Mouse (Mus musculus): ENCODE data around the gene Fbxw10. TPM values are rescaled to one million over a fixed set of nuclear protein-coding genes. Genes with fewer than 3 reads are reported as not detected.

The Fbxw10 gene
- not detected in 2 replicates for total RNA-seq (2014; fragmentation: Nextera tagmentation)
- total RNA-seq (2017), result 0.17 and 0.55 TPM in 2 replicates
- polyA plus RNA-seq (2012), result not detected in 2 replicates

DNA sequence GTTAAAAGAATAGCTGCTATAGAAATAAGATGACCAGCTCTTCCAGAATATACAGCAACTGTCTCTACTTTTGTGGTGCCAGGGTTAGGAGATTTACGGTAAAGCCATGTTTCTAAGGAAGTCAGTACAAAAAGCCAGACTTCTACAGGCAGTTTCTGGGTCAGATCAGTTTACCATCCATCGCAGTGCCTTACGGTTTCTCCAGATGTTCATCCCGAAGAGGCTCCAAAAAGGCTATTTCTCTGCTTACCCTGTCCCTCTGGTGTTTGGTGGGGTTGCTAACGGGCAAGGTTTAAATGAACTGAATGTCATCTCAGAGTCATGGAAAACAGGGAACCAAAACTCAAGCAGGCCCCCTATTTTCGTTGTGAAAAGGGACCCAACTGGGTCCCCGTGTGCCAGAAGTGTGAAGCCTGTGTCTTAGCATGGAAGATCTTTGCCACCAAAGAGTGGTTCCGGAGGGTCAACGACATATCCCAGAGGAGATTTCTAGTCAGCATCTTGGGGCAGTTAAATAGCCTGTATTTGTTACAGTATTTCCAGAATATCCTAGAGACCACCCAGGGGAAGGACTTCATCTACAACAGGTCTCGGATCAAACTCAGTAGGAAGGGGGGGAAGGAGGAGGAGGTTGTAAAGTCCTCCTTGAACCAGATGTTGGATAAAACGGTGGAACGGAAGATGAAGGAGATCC lies at the start of gene Fbxw10:
Fbxw10 (plus strand) TSS at position 109 of the 694 bp plus-strand sequence.
- TF ChIP-seq GATA1 (IDR thresholded peaks at IDR 0.05; ENCODE audit: borderline replicate concordance, low read length) (no peak), CTCF (IDR thresholded peaks at IDR 0.05; ENCODE audit: low read depth, low read length) (no peak)
- Histone ChIP-seq H3K9me3 (replicated peaks) (no peaks in the 10 kb centered on the region), H3K4me3 (ENCODE audit: low read depth, low read length) (no peak within 1 kb of the TSS), H3K36me3 (replicated peaks) (no peaks in the 10 kb centered on the region), H3K4me1 (ENCODE audit: insufficient read depth, low read depth, low read length) (no peaks in the 10 kb centered on the region), H3K27me3 (ENCODE audit: insufficient read depth, low read length) (peaks cover 26% of the 10 kb centered on the region)
- DNase-seq (ENCODE audit: low spot score), result no peak
- ATAC-seq (ENCODE audit: extremely low read depth, insufficient number of reproducible peaks, low FRiP score, poor library complexity, severe bottlenecking), result no peak

DNA sequence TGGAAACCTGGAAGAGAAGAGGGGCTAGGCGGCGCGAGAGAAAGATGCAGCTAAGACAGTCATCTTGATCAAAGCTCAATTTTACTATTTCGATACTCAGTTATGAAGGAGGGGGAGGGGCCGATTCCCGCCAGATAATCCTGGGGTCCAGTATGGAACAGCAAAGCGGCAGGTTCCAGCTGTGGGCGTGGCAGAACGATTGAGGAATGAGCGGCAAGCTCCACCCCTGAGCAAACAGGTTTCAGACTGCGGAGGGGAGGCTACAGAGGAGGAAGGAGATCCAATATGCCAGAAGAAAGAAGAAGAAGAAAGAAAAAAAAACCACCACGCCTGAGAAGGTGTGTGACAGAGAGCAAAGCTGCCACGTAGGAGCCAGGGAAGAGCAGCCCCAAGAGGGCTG lies 42.8 kb upstream of the Fbxw10 start:
- TF ChIP-seq GATA2 (IDR thresholded peaks at IDR 0.05; ENCODE audit: borderline replicate concordance, low read depth, low read length) (no peak), POLR2AphosphoS5 (IDR thresholded peaks at IDR 0.05; ENCODE audit: insufficient replicate concordance, low read depth, low read length) (no peak), GATA1 (IDR thresholded peaks at IDR 0.05; ENCODE audit: borderline replicate concordance, low read length) (no peak), CTCF (IDR thresholded peaks at IDR 0.05; ENCODE audit: low read depth, low read length) (no peak), TAL1 (conservative IDR thresholded peaks at IDR 0.05; ENCODE audit: low read depth, low read length) (no peak)
- no peaks in the 10 kb centered on the region for H3K36me3 ChIP-seq (replicated peaks)
- peaks cover 3% of the 10 kb centered on the region; the same call in 1 of the 2 replicates for H3K27me3 ChIP-seq (ENCODE audit: insufficient read depth, low read length)
- no peaks in the 10 kb centered on the region for H3K9me3 ChIP-seq (replicated peaks)
- H3K4me3 ChIP-seq (ENCODE audit: low read depth, low read length), result no peak overlapping the region
- ATAC-seq (ENCODE audit: extremely low read depth, insufficient number of reproducible peaks, low FRiP score, poor library complexity, severe bottlenecking) (no peak), DNase-seq (ENCODE audit: low spot score) (no peak)
- no peaks in the 10 kb centered on the region for H3K4me1 ChIP-seq (ENCODE audit: insufficient read depth, low read depth, low read length)

DNA sequence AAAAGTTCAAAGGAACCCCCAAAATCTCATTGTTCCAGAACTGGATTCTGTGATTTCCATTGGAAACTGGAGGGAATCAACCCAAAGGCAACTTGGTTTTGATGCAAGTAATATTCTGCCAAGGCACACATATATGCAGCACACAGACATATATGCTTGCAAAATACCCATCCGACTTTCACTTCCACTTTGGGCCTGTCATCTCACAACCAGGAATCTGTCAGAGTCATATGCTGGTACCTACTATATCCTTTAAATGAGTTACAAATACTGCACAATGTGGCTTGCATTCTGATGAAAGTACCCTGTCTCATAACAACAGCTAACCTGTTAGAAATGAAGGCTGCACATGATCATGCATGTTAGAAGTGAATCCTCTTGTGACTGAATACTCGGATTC lies 38.9 kb upstream of the Fbxw10 start:
- no peak for ATAC-seq (ENCODE audit: extremely low read depth, insufficient number of reproducible peaks, low FRiP score, poor library complexity, severe bottlenecking)
- no peak for TF ChIP-seq GATA2 (IDR thresholded peaks at IDR 0.05; ENCODE audit: borderline replicate concordance, low read depth, low read length)
- no peak for DNase-seq (ENCODE audit: low spot score)

DNA sequence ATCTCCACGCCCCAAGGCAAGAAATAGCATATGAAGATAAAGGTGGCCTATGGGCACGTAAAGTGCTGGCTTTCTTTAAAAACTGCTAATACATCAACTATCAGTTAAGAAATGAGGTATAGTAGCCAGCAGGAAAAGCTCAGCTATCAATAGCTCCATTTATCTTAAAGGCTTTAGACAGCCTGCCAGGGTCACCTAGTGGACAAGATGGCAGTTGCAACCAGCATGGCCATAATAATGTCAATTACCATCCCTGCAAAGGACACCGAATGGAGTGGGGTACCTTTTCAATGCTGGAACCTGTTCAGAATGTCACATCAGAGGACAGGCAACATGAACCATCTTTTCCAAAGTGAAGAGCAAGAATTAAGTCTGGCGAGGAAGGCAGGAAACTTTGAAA lies 37.7 kb upstream of the Fbxw10 start:
- H3K9me3 ChIP-seq (replicated peaks), result no peaks in the 10 kb centered on the region

More for the DNA sequence above, 38.9 kb upstream of the Fbxw10 start:
- Histone ChIP-seq H3K4me1 (ENCODE audit: insufficient read depth, low read depth, low read length) (no peaks in the 10 kb centered on the region), H3K36me3 (replicated peaks) (no peaks in the 10 kb centered on the region), H3K27me3 (ENCODE audit: insufficient read depth, low read length) (peaks cover 3% of the 10 kb centered on the region; the same call in 1 of the 2 replicates), H3K9me3 (replicated peaks) (no peaks in the 10 kb centered on the region), H3K4me3 (ENCODE audit: low read depth, low read length) (no peak overlapping the region)

GRCm38 (mm10) chr11:62812268-62812667 lies 34.6 kb upstream of the Fbxw10 start:
- Histone ChIP-seq H3K27me3 (ENCODE audit: insufficient read depth, low read length) (peaks cover 5% of the 10 kb centered on the region), H3K4me3 (ENCODE audit: low read depth, low read length) (no peak overlapping the region), H3K36me3 (replicated peaks) (no peaks in the 10 kb centered on the region), H3K4me1 (ENCODE audit: insufficient read depth, low read depth, low read length) (no peaks in the 10 kb centered on the region), H3K9me3 (replicated peaks) (no peaks in the 10 kb centered on the region)
- no peak for TF ChIP-seq POLR2AphosphoS5 (IDR thresholded peaks at IDR 0.05; ENCODE audit: insufficient replicate concordance, low read depth, low read length)
- TF ChIP-seq GATA2 (IDR thresholded peaks at IDR 0.05; ENCODE audit: borderline replicate concordance, low read depth, low read length), result no peak
- TF ChIP-seq TAL1 (conservative IDR thresholded peaks at IDR 0.05; ENCODE audit: low read depth, low read length), result no peak
- TF ChIP-seq GATA1 (IDR thresholded peaks at IDR 0.05; ENCODE audit: borderline replicate concordance, low read length), result no peak
- no peak for TF ChIP-seq CTCF (IDR thresholded peaks at IDR 0.05; ENCODE audit: low read depth, low read length)
- no peak for ATAC-seq (ENCODE audit: extremely low read depth, insufficient number of reproducible peaks, low FRiP score, poor library complexity, severe bottlenecking)
- DNase-seq (ENCODE audit: low spot score), result no peak

More for the DNA sequence above, 37.7 kb upstream of the Fbxw10 start:
- H3K4me3 ChIP-seq (ENCODE audit: low read depth, low read length), result no peak overlapping the region
- H3K4me1 ChIP-seq (ENCODE audit: insufficient read depth, low read depth, low read length), result no peaks in the 10 kb centered on the region
- ATAC-seq (ENCODE audit: extremely low read depth, insufficient number of reproducible peaks, low FRiP score, poor library complexity, severe bottlenecking), result no peak
- no peaks in the 10 kb centered on the region for H3K36me3 ChIP-seq (replicated peaks)
- DNase-seq (ENCODE audit: low spot score), result no peak
- peak; percentile 9; the same call in 1 of the 2 replicates for TF ChIP-seq CTCF (IDR thresholded peaks at IDR 0.05; ENCODE audit: low read depth, low read length)
- TF ChIP-seq GATA1 (IDR thresholded peaks at IDR 0.05; ENCODE audit: borderline replicate concordance, low read length), result no peak
- peaks cover 5% of the 10 kb centered on the region for H3K27me3 ChIP-seq (ENCODE audit: insufficient read depth, low read length)

- no peak for ATAC-seq (ENCODE audit: extremely low read depth, insufficient number of reproducible peaks, low FRiP score, poor library complexity, severe bottlenecking)
- H3K4me3 ChIP-seq (ENCODE audit: low read depth, low read length), result no peak overlapping the region
- DNase-seq (ENCODE audit: low spot score), result no peak
- H3K4me1 ChIP-seq (ENCODE audit: insufficient read depth, low read depth, low read length), result no peaks in the 10 kb centered on the region
- no peaks in the 10 kb centered on the region for H3K9me3 ChIP-seq (replicated peaks)
- peaks cover 9% of the 10 kb centered on the region for H3K27me3 ChIP-seq (ENCODE audit: insufficient read depth, low read length)
- TF ChIP-seq POLR2AphosphoS5 (IDR thresholded peaks at IDR 0.05; ENCODE audit: insufficient replicate concordance, low read depth, low read length) (no peak), GATA1 (IDR thresholded peaks at IDR 0.05; ENCODE audit: borderline replicate concordance, low read length) (no peak), GATA2 (IDR thresholded peaks at IDR 0.05; ENCODE audit: borderline replicate concordance, low read depth, low read length) (no peak), TAL1 (conservative IDR thresholded peaks at IDR 0.05; ENCODE audit: low read depth, low read length) (no peak), CTCF (IDR thresholded peaks at IDR 0.05; ENCODE audit: low read depth, low read length) (no peak)
- no peaks in the 10 kb centered on the region for H3K36me3 ChIP-seq (replicated peaks)
Observed at GRCm38 (mm10) chr11:62813497-62813896, 33.4 kb upstream of the Fbxw10 start.

All from G1E (cell line).